Mouse (Mus musculus): ENCODE measurements around the gene Hmx2.

The Hmx2 gene

GRCm38 (mm10) chr7:131556116-131556515, 7.5 kb downstream of the Hmx2 start:
- no peak for DNase-seq (ENCODE audit: extremely low spot score, low spot score)

DNA sequence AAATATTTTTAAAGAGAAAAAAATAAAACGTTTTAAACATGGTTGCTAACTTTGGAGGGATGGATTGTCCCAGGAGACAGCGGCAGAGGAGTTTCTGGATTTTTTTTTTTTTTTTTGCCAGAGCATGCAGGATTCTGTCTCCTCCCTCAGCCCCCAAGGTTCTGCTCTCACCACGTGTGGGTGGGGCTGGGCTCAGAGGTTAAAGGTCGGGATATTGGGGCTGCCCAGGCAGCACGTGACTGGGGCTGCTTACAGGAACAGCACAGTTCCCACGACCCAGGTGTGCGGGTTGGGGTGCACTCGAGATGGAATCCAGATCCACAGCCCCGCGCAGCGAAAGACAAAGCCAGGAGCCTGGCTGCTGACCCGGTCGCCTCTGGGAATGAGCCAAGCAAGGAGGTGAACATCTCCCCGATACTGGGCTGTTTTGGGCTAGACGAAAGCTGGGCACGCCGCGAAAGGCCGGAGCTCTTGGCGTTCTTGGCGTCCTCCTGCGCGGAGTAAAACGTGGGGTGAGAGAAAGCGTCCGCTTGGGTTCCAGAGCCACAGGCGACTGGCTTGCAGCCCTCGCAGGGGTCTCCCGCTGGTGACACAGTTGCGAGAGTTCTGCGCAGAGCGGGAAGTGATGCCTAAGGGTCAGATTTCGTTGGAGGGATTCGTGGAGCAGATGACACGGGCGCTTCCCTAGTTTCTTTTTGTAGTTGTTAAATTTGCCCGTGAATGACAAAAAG, 8.1 kb downstream of the Hmx2 start:
- peak; percentile 68 for DNase-seq (ENCODE audit: extremely low spot score, low spot score)

GRCm38 (mm10) chr7:131557751-131558150, 9.2 kb downstream of the Hmx2 start:
- DNase-seq (ENCODE audit: extremely low spot score, low spot score): no peak

- peak; percentile 91 for DNase-seq (ENCODE audit: extremely low spot score, low spot score)
Observed at GRCm38 (mm10) chr7:131559986-131560696, 11.6 kb downstream of the Hmx2 start, which contains the start of gene Bub3. Bub3 (plus strand) TSS chr7:131560222.

DNA sequence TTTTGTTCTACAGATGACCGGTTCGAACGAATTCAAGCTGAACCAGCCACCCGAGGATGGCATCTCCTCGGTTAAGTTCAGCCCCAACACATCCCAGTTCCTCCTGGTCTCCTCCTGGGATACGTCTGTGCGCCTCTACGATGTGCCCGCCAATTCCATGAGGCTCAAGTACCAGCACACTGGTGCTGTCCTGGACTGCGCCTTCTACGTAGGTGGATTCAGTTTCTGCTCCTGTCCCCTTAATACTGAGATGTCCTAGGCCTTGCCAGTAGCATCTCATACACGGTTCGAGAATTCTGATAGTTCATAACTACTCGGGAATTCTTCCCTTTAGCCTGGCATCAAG, 12.1 kb downstream of the Hmx2 start:
- no peak for DNase-seq (ENCODE audit: extremely low spot score, low spot score)

- DNase-seq (ENCODE audit: extremely low spot score, low spot score): no peak
Observed at GRCm38 (mm10) chr7:131575246-131575645, 26.7 kb downstream of the Hmx2 start.

- no peak for DNase-seq (ENCODE audit: extremely low spot score, low spot score)
Observed at GRCm38 (mm10) chr7:131582178-131582577, 33.6 kb downstream of the Hmx2 start.

GRCm38 (mm10) chr7:131585551-131585950, 37.0 kb downstream of the Hmx2 start:
- DNase-seq (ENCODE audit: extremely low spot score, low spot score): no peak

DNA sequence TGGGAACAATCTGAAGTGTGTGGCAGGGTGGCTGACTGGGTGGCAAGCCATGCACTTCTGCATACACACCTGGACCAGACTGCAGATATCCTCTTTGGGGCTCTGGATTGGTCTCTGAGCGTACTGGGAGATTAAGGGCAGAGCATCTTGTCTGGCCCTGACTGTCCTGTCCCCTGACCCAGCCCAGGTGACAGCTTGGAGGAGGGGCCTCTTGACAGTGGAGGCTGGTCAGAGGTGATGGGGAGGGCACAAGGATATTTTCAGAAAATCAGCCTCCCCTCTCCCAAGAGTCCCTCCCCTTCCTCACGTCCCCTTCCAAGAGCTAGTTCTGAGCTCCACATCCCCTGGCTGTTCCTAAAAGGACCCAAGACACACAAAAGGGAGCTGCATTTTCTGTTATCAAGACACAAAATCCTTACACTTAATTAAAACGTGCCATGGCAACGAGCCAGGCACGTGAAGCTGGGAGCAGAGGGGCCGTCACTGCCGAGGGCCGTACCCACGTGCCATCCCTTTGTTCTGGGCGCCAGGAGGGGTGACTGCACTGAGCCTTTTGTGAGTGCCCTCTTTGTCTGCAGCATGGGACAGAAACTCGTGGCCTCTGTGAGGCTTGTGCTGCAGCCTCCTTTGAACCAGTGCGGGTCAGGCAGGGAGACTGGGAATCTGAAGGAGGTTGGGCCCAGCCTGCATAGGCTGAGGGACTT, 49.4 kb downstream of the Hmx2 start:
- DNase-seq (ENCODE audit: extremely low spot score, low spot score): peak; percentile 63

GRCm38 (mm10) chr7:131598483-131598824, 49.9 kb downstream of the Hmx2 start:
- DNase-seq (ENCODE audit: extremely low spot score, low spot score): peak; percentile 63

GRCm38 (mm10) chr7:131602106-131602505, 53.5 kb downstream of the Hmx2 start:
- no peak for DNase-seq (ENCODE audit: extremely low spot score, low spot score)

GRCm38 (mm10) chr7:131603186-131603585, 54.6 kb downstream of the Hmx2 start:
- DNase-seq (ENCODE audit: extremely low spot score, low spot score): no peak

DNA sequence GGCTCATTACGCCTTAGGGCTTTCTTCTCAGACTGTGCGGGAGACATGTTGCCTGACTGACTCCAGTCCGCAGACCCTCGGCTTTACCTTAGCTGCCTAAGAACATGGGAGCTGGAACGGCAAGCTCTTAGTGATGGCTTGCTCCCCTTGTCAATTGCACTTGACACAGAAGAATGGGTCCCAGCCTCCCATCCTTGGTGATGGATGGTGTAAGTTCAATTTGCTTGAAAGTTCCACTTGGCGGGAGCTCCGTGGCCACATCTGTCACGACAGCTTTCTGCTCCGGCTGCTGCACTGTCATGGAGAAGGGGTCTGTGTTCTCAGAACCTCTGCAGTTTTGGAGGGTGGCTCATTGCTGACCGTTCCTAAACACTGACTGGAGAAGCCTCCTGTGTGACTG, 56.4 kb downstream of the Hmx2 start:
- DNase-seq (ENCODE audit: extremely low spot score, low spot score): no peak

- no peak for DNase-seq (ENCODE audit: extremely low spot score, low spot score)
Observed at GRCm38 (mm10) chr7:131605481-131605880, 56.9 kb downstream of the Hmx2 start.
